Mouse (Mus musculus): ENCODE data around the gene Parvg. TPM values are rescaled to one million over a fixed set of nuclear protein-coding genes. Genes with fewer than 3 reads are reported as not detected.
A peak's percentile ranks its signal among the peaks of the same experiment; 100 is the strongest.
"Not testable (repeated sequence)": the region's sequence is repeated elsewhere in the genome, so short reads cannot be mapped to it uniquely, and the experiment has no call there.

Gene Parvg
- total RNA-seq (2021), result 1 to 10 TPM; 1.6 to 2.4 TPM

- DNase-seq, result no peak
Observed at GRCm38 (mm10) chr15:84323966-84324869, at the start of gene Parvg. Parvg (plus strand) TSS chr15:84324026.

DNA sequence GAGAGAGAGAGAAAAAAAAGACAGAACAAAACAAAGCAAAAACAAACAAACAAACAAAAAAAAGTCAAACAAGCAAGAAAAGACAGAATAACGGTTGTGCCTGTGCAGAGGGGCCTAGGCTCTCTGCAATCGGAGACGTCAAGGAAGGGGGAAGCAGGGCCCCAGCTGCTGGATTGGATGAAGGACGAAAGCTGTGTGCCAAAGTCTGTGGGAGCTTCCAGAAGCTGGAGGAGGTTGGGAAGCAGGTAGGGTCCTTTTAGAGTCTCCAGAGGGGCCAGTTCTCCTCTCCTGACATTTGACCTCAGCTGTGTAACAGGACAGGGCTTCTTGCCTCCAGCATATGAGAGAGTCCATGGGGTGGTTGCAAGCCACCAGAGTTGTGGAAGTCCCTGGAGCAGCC is 47.8 kb upstream of the Parvg start:
- no peak for DNase-seq

GRCm38 (mm10) chr15:84278091-84278490 is 45.7 kb upstream of the Parvg start:
- DNase-seq, result no peak

- no peak for DNase-seq
Observed at GRCm38 (mm10) chr15:84278656-84279055, 45.2 kb upstream of the Parvg start.

DNA sequence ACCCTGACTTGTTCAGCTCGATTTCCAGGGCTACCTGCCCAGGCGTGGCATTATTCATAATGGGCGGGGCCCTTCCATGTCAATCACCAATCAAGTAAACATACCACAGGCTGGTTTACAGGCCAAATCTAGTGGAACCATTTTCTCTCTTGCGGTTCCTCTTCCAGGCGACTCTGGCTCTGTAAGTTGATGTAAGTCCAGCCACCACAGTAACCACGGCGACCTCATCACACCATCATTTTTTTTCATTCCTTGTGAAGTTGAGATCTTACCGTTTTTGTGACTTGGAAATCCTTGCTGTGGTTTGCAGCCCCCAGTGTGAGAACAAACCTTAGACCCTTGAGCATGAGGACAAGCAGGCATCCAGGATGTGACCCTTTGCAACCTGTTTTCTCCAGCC is 43.5 kb upstream of the Parvg start:
- DNase-seq, result no peak

DNA sequence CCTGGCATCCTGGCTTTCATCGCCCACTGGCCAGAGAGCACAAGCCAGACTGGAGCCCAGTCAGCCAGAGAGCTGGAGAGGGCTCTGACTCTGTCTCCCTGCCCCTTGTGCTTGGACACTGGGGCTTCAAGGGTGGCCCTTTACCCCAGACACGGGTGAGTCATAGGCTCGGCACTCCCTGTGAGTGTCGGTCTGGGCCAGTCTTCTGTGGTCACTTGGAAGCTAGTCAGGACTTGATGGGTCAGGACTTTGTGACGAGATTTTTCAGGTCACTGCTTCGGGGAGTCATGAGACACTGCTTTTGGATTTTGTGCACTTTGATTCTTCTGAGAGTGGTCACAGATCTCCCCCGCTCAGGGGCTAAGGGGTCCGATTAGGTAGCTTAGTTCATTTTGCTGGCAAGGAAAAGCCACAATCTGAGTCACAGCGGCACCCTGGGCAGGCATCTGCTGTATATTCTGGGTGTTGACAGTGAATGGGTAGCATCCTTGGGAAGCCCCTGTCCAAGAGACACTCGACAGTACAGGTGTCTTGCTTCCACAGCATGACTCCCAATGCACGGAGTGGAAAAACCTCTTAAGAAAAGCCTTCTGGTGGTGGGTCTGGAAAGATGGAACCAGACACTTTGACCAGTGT is 43.0 kb upstream of the Parvg start:
- DNase-seq, result no peak

DNA sequence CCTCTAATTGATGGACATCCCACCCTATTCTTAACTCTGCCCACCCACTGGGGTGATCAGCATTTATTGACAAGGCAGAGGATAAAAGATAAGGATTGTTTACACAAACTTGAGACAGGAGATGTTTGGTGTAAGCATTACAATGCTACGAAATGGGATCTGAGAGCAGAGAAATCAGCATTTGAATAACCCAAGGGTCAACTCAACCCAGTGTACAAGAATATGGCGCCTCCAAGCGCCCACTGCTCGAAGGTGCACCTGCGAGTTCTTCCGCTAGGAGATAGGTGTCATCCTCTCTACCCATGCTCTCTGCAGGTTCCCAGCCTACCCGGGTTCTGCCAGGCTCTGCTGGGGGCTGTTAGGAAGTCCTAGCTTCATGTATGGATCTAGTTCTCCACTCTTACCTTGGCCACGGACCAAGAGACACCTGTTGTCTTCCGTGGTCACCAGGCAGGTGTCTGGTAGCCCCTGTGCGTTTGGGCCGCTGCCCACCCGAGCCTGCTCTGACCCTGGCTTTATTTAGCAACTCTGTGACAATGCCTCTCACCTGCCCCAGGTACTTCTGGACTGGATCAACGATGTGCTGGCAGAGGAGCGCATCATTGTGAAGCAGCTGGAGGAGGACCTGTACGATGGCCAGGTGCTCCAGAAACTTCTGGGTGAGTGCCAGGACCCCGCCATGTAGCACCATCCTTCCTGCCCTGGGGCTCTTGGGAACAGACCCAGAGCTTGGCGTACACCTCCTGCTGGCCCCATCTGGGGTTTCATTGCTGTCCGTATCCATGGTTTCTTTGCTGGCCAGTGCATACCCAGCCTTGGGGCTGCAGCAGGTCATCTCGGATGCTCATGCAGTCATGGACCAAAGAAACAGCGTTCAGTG is 41.4 kb upstream of the Parvg start:
- no peak for DNase-seq

DNA sequence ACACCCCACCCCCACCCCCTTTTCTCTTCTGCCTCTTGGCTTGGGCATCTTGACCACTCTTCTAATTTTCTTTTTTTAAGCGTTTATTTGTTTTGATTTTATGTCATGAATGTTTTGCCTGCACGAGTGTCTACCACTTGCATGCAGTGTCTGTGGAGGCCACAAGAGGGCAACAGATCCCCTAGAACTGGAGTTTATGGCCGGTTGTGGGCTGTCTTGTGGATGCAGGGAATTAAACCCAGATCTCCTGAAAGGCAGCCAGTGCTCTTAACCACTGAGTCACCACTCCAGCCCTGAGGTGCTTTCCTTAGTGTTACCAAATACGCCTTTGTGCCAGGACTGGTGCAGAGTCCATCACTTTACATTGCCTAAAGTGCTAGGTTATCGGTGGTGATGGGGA is 39.8 kb upstream of the Parvg start:
- DNase-seq, result peak; percentile 62

DNA sequence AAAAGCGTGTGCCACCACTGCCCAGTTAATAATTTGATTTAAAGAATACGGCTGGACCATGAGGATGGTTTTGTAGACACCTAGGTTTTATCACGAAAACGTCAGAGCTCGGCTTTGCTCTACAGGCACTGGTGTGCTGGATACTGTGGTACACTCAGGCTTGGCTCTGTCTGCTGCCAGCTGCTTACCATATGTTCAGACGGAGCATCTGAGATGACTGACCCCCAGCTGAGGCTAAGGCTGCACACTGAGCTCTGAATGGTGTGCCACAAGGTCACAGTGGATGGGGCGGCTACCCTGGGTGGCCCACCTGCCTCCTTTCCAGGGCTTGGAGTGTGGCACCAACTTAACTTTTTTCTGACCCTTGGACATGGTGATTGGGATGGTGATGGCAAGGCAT is 38.4 kb upstream of the Parvg start:
- DNase-seq, result no peak

GRCm38 (mm10) chr15:84288953-84289352 is 34.9 kb upstream of the Parvg start:
- DNase-seq, result not testable (repeated sequence)

DNA sequence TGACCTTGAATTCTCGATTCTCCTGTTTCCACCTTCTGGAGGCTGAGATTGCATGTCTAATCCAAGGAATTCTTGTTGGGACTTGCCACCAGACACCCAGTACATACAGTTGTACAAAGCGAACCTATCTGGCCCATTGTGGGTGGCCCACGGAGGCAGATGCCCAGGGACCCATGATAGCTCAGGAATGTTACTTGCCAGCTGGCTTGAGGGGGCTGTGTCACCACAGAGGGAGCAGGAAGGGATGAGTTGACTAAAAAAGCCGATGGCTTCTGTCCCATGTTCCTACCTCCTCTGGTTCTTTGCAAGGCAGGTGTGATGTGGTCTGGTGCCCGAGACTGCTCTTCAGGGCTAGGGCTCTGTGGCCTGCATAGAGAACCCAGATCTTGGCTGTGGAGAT is 32.7 kb upstream of the Parvg start:
- no peak for DNase-seq

GRCm38 (mm10) chr15:84293590-84293989 is 30.2 kb upstream of the Parvg start:
- no peak for DNase-seq

DNA sequence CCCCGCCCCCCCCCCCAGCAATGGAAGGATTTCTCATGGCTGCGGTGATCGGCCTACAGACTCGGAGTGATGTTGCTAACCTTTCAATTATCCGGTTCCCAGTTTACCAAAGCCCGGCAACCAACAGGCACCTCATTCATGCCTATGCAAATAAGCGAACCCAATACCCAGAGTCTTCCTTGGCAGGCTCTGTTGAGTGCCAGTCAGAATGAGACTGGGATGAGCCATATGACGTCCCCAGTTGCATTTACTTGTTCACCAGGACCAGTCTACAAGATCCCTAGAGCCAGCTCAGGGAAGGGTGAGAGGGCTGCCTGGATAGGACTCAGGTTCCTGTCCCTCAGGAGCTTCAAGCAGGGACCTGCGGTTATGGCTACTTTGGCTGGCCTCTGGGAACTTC is 29.4 kb upstream of the Parvg start:
- no peak for DNase-seq

GRCm38 (mm10) chr15:84295225-84295624 is 28.6 kb upstream of the Parvg start:
- no peak for DNase-seq

DNA sequence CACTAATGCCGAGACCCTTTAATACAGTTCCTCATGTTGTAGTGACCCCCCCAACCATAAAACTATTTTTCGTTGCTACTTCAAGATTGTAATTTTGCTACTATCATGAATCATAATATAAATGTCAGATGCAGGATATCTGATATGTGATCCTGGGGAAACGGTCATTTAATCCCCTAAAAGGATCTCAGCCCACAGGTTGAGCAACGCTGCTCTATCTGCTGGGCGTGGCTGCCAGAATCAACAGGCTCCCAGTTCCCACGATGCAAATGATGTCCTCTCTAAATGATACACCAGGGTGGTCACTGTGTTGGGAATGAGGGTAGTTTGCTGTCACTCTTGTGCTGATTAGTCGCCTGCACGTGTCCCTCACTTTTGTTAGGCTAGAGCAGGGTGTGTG is 26.4 kb upstream of the Parvg start:
- no peak for DNase-seq

GRCm38 (mm10) chr15:84298804-84299370 is 24.9 kb upstream of the Parvg start:
- DNase-seq, result no peak

- no peak for DNase-seq
Observed at GRCm38 (mm10) chr15:84299662-84300333, 24.0 kb upstream of the Parvg start.

DNA sequence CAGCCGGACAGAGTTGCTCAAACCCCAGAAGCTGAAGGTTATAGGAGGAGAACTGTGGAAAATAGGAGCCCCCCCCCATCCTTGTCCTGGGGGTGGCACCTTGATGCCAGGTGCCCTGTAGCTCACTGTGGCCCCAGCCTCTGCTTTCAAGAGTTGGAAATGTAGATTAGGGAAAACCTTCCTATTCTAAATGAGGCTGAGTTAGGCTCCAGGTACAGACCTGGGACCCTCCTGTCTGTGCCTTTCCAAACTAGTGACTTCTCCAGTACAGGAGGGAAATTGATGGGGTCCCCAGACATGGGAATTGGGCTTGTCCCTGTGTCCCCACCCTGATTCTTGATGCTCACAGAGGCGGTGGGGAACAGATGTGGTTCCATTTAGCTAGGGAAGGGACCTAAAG is 23.2 kb upstream of the Parvg start:
- no peak for DNase-seq

DNA sequence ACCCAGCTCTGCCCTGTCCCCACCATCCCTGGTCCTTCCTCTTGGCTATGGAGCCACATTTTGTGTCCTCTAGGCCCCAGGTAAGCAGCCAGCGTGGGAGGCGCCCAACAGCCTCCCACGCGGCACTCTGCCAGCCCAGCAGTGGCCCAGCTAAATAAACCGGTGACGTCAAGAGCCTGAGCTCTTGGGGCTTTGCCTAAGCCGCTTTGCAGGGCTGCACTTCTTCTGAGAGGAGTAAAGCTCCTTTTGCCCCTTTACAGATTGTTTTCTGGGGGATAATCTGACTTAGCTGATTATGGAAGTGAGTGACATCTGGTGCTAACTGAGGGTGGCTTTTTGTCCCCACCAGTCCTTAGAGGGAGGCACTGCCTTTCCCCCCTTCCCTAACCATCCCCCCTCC is 22.8 kb upstream of the Parvg start:
- DNase-seq, result peak; percentile 78

GRCm38 (mm10) chr15:84301641-84302420 is 22.0 kb upstream of the Parvg start:
- no peak for DNase-seq

GRCm38 (mm10) chr15:84303264-84303663 is 20.6 kb upstream of the Parvg start:
- no peak for DNase-seq
